Mouse (Mus musculus): ENCODE data around the gene 1700102P08Rik. TPM values are rescaled to one million over a fixed set of nuclear protein-coding genes. Genes with fewer than 3 reads are reported as not detected.

The 1700102P08Rik gene
- polyA plus RNA-seq, 1 experiment = 0.30 TPM

GRCm38 (mm10) chr9:108455747-108456571 is 63.4 kb downstream of the 1700102P08Rik start:
- DNase-seq (ENCODE audit: low read depth, low spot score) = no peak
- 70% methylated on average over 12 of the region's 12 CpGs for WGBS

GRCm38 (mm10) chr9:108456953-108457352 is 64.3 kb downstream of the 1700102P08Rik start:
- 90% methylated on average over 10 of the region's 10 CpGs for WGBS
- DNase-seq (ENCODE audit: low read depth, low spot score) = no peak

GRCm38 (mm10) chr9:108459939-108460318 is 67.3 kb downstream of the 1700102P08Rik start:
- no peak for DNase-seq (ENCODE audit: low read depth, low spot score)
- WGBS = 53% methylated on average over 1 of the region's 1 CpGs

Other genes starting within 250 kb of the 1700102P08Rik start
- 2.0 and 2.2 TPM in 2 replicates for gene Bsn, start 202.4 kb upstream of the 1700102P08Rik start, polyA plus RNA-seq (2012; rRNA removed)
- gene Dag1, start 128.8 kb upstream of the 1700102P08Rik start, polyA plus RNA-seq (2012; rRNA removed) = 33.9 and 66.1 TPM in 2 replicates
- 5.8 and 6.5 TPM in 2 replicates for gene Nicn1, start 102.4 kb upstream of the 1700102P08Rik start, polyA plus RNA-seq (2012; rRNA removed)
- 2.3 and 3.4 TPM in 2 replicates for gene Amt, start 96.0 kb upstream of the 1700102P08Rik start, polyA plus RNA-seq (2012; rRNA removed)
- 130 and 145 TPM in 2 replicates for gene Rhoa, start 86.7 kb upstream of the 1700102P08Rik start, polyA plus RNA-seq (2012; rRNA removed)
- 45.9 and 48.1 TPM in 2 replicates for gene Tcta, start 86.6 kb upstream of the 1700102P08Rik start, polyA plus RNA-seq (2012; rRNA removed)
- 641 and 1,038 TPM in 2 replicates for gene Gpx1, start 53.9 kb upstream of the 1700102P08Rik start, polyA plus RNA-seq (2012; rRNA removed)
- gene Usp4, start 45.0 kb upstream of the 1700102P08Rik start, polyA plus RNA-seq (2012; rRNA removed) = 57.7 and 67.5 TPM in 2 replicates
- not detected in 2 replicates for gene Ccdc36, start 35.7 kb downstream of the 1700102P08Rik start, polyA plus RNA-seq (2012; rRNA removed)
- gene BC048562, start 43.7 kb downstream of the 1700102P08Rik start, polyA plus RNA-seq (2012; rRNA removed) = not detected in 2 replicates
- gene Ccdc71, start 67.7 kb downstream of the 1700102P08Rik start, polyA plus RNA-seq (2012; rRNA removed) = 18.1 and 22.8 TPM in 2 replicates
- 13.6 and 18.8 TPM in 2 replicates for gene Klhdc8b, start 68.8 kb downstream of the 1700102P08Rik start, polyA plus RNA-seq (2012; rRNA removed)
- gene Lamb2, start 86.9 kb downstream of the 1700102P08Rik start, polyA plus RNA-seq (2012; rRNA removed) = 20.7 and 27.2 TPM in 2 replicates
- 74.9 and 104 TPM in 2 replicates for gene Usp19, start 97.8 kb downstream of the 1700102P08Rik start, polyA plus RNA-seq (2012; rRNA removed)
- 243 and 346 TPM in 2 replicates for gene Qars, start 114.9 kb downstream of the 1700102P08Rik start, polyA plus RNA-seq (2012; rRNA removed)
- gene Qrich1, start 124.0 kb downstream of the 1700102P08Rik start, polyA plus RNA-seq (2012; rRNA removed) = 40.8 and 77.6 TPM in 2 replicates
- 89.1 and 95.4 TPM in 2 replicates for gene Impdh2, start 167.5 kb downstream of the 1700102P08Rik start, polyA plus RNA-seq (2012; rRNA removed)
- gene Ndufaf3, start 174.6 kb downstream of the 1700102P08Rik start, polyA plus RNA-seq (2012; rRNA removed) = 37.2 and 51.6 TPM in 2 replicates
- 146 and 161 TPM in 2 replicates for gene Dalrd3, start 177.1 kb downstream of the 1700102P08Rik start, polyA plus RNA-seq (2012; rRNA removed)
- 14.2 and 14.3 TPM in 2 replicates for gene Wdr6, start 185.9 kb downstream of the 1700102P08Rik start, polyA plus RNA-seq (2012; rRNA removed)
- gene P4htm, start 204.9 kb downstream of the 1700102P08Rik start, polyA plus RNA-seq (2012; rRNA removed) = 3.5 and 4.4 TPM in 2 replicates